Mouse (Mus musculus): ENCODE measurements around the gene Tbc1d1. TPM values are rescaled to one million over a fixed set of nuclear protein-coding genes. Genes with fewer than 3 reads are reported as not detected.

Gene Tbc1d1
- total RNA-seq, 2 experiments from 2014 or later = 37.3 to 54.6 TPM

- peak; percentile 70 for ATAC-seq (ENCODE audit: poor library complexity, severe bottlenecking)
Observed at GRCm38 (mm10) chr5:64159781-64160704, 3.9 kb downstream of the Tbc1d1 start.

DNA sequence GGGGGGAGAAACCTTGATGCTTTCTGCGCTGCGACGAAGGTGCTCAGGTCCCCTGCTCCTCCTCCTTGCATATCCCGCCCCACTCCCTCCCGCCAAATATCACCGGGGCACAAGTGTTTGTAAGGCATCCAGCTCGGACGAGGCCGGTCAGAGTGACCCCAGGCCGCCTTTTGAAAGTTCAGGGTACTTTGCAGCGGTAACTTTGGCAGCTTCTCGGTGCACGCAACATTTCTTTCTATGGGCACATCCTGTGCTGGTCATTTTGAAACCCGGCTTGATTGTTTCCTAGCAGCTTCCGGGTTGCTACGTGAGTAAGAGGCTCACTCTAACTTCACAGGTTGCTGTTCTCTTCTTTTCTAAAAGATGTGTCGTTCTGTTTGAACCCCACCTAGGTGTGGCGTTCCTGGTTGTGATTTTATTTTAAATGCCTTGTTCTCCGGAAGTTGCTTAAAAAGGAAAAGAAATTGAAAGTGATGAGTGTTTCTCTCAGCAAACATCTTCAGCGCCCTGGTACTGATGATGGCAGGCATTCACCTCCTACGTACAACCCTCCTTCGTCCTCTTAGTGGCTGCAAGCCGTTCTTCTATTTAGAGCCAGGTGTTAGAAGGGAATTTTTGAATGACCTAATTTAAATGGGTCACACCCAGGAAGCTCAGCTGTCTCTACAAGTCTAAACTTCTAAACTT is 4.7 kb downstream of the Tbc1d1 start:
- ATAC-seq (ENCODE audit: poor library complexity, severe bottlenecking) = peak; percentile 31

- ATAC-seq (ENCODE audit: poor library complexity, severe bottlenecking) = no peak
Observed at GRCm38 (mm10) chr5:64161917-64162316, 5.8 kb downstream of the Tbc1d1 start.

DNA sequence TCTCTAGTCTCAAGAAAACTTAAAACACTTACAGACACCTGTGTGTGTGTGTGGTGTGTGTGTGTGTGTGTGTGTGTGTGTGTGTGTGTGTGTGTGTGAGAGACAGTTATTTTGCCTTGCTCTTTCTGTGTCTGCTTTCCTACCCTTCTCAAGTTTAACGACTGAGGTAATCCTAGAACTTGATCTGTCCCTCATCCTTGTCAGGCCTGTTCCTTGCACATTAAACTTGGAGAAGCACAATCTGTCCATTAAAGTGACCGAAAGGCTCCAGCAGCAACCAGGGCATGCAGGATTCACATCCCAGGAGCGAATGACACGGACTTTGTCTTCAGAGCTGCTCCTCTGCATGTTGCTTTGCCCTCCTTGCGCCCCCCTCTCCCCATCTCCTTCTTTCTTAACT is 6.5 kb downstream of the Tbc1d1 start:
- ATAC-seq (ENCODE audit: poor library complexity, severe bottlenecking) = no peak

GRCm38 (mm10) chr5:64164414-64164813 is 8.3 kb downstream of the Tbc1d1 start:
- no peak for ATAC-seq (ENCODE audit: poor library complexity, severe bottlenecking)

DNA sequence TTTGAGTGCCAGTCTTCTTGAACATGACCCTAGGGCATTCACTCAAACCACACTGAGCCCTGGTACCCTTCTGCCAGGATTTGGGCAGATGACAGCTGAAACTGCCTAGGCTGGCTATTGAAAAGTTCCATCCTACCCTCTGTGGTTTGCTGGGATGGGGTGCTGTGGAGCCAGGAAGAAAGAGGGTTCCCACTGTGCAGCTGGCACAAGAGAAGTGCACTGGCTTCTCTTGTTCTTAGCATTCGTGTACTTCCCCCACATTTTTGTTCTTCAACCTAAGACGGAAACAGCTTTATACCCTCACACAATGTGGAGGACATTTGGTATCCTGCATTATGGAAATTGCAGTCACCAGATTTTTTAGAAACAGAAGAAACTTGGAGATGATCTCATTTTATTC is 9.7 kb downstream of the Tbc1d1 start:
- no peak for ATAC-seq (ENCODE audit: poor library complexity, severe bottlenecking)

- no peak for ATAC-seq (ENCODE audit: poor library complexity, severe bottlenecking)
Observed at GRCm38 (mm10) chr5:64168990-64169540, 13.0 kb downstream of the Tbc1d1 start.

- ATAC-seq (ENCODE audit: poor library complexity, severe bottlenecking) = no peak
Observed at GRCm38 (mm10) chr5:64172884-64173283, 16.8 kb downstream of the Tbc1d1 start.

GRCm38 (mm10) chr5:64173302-64173701 is 17.2 kb downstream of the Tbc1d1 start:
- ATAC-seq (ENCODE audit: poor library complexity, severe bottlenecking) = no peak

GRCm38 (mm10) chr5:64174429-64174935 is 18.4 kb downstream of the Tbc1d1 start:
- no peak for ATAC-seq (ENCODE audit: poor library complexity, severe bottlenecking)

DNA sequence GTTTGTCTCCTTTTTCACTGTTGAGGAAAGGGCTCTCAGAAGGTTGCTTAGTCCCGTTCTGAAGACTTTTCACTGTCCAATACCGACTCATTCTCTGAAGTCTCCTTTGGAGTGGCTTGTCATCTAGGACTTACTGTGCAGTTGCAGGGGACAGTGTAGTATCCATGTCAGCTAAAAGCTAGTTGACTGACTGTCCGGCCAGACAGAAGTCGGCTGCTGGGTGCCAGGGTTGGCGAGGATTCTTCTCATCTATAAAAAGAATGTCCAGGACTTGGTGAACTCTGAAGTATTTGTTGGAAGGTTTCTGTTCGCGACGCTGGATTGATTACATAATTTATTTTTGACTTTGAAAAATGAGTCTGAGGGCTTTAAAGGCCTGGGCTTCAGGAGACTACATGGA is 24.4 kb downstream of the Tbc1d1 start:
- ATAC-seq (ENCODE audit: poor library complexity, severe bottlenecking) = no peak

DNA sequence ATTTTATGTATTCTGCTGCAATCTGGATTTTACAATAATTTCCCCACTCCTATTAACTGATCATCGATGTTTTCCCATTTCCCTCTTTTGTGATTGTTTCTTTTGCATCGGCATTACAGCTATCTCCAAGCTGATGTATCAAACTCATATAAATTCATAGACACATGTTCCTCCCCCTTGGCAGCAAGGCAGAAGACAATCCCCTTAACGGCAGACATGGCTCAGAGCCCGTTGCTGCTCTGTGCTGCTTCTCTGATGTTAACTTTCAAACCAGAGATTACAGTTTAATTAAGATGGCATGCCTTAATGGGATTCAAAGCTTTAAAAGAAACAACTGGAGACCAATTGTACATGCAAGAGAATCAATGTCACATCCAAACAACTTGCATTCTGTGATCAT is 27.6 kb downstream of the Tbc1d1 start:
- no peak for ATAC-seq (ENCODE audit: poor library complexity, severe bottlenecking)

- no peak for ATAC-seq (ENCODE audit: poor library complexity, severe bottlenecking)
Observed at GRCm38 (mm10) chr5:64185257-64185656, 29.2 kb downstream of the Tbc1d1 start.

- ATAC-seq (ENCODE audit: poor library complexity, severe bottlenecking) = no peak
Observed at GRCm38 (mm10) chr5:64186566-64186965, 30.5 kb downstream of the Tbc1d1 start.

GRCm38 (mm10) chr5:64188083-64188648 is 32.1 kb downstream of the Tbc1d1 start:
- ATAC-seq (ENCODE audit: poor library complexity, severe bottlenecking) = no peak

- ATAC-seq (ENCODE audit: poor library complexity, severe bottlenecking) = no peak
Observed at GRCm38 (mm10) chr5:64190892-64191291, 34.8 kb downstream of the Tbc1d1 start.

GRCm38 (mm10) chr5:64193353-64193752 is 37.2 kb downstream of the Tbc1d1 start:
- no peak for ATAC-seq (ENCODE audit: poor library complexity, severe bottlenecking)

- no peak for ATAC-seq (ENCODE audit: poor library complexity, severe bottlenecking)
Observed at GRCm38 (mm10) chr5:64196250-64196865, 40.3 kb downstream of the Tbc1d1 start.

DNA sequence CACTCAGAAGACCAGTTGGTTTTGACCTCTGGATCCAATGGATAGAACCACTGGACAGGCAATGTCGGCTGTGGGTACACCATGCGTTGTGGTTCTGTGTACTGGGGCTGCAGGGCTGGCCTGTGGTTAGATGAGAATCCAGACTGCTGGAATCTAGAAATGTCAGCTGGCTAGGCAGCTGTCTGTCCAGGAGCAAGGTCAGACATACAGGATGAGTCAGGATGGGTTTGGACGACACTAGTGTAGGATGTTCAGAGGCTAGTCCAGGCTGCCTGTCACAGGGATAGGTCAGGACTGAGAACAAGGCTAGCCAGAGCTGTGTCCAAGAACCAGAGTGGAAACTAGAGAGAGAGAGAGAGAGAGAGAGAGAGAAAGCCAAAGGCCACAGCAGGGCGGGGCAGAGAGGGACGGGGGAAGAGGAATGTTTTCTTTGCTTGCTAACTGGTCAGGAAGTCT is 40.8 kb downstream of the Tbc1d1 start:
- ATAC-seq (ENCODE audit: poor library complexity, severe bottlenecking) = no peak

DNA sequence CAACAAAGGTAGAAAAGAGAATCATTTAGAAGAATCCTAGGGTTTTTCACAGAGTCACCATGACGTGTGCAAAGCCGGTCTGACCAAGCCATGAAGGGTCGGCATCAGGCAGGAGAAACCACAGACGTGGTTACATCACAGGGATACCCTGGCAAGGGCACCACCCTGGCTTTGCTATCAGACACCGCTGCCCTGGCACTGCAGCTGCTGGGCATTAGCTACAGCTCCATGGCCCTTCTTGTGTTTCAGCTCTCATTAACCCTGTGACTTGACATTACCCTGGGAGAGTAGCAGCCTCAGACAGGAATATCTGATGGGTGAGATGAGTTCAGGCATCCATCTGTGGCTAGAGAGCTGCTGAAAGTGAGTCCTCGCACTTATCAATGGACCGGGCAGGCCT is 42.5 kb downstream of the Tbc1d1 start:
- no peak for ATAC-seq (ENCODE audit: poor library complexity, severe bottlenecking)

DNA sequence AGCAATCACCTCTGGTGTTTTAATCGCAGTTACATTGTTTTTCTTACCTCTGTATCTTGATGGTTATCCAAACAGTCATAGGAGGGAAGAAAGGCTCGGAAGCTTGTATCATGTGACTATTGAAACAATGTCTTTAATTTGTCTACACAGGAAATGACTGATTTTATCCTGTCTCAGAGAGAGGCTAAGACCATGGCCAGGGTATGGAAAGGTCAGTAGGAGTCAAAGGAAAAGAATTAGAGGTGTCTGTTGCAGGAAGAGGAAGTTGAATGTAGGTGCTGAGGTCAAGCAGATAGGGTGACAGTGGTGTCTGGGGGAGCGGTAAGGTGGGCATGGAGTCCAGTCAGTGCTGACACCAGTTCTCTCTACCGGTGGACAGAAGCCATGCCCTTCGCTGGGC is 45.0 kb downstream of the Tbc1d1 start:
- ATAC-seq (ENCODE audit: poor library complexity, severe bottlenecking) = no peak

Data from megakaryocyte, adult 5-6 weeks (primary cell).